Mouse (Mus musculus) urinary bladder, adult 18-20 months (tissue): Measurements from ENCODE around the gene Gm49630.
"Not testable (repeated sequence)": the region's sequence is repeated elsewhere in the genome, so short reads cannot be mapped to it uniquely, and the experiment has no call there.

Experiments used
- DNase-seq, 2 experiments: peaks; one replicate each; pipeline ENCODE4 v3.0.0; 2022; ENCODE audit warnings: low spot score in 2 of 2, mixed read lengths in 2 of 2

The Gm49630 gene

GRCm38 (mm10) chr17:7371879-7372278 is at the start of gene Gm49630:
Gm49630 (minus strand) TSS chr17:7371979.
- not testable (repeated sequence) for DNase-seq

GRCm38 (mm10) chr17:7420191-7420973 is 48.6 kb upstream of the Gm49630 start:
- DNase-seq = not testable (repeated sequence)

- DNase-seq = not testable (repeated sequence)
These were observed 43.0 kb upstream of the Gm49630 start for GRCm38 (mm10) chr17:7414601-7415310.

GRCm38 (mm10) chr17:7413336-7413735 is 41.6 kb upstream of the Gm49630 start:
- DNase-seq = not testable (repeated sequence)

GRCm38 (mm10) chr17:7399770-7400169 is 28.0 kb upstream of the Gm49630 start:
- not testable (repeated sequence) for DNase-seq

GRCm38 (mm10) chr17:7398198-7398847 is 26.5 kb upstream of the Gm49630 start:
- not testable (repeated sequence) for DNase-seq

GRCm38 (mm10) chr17:7397079-7397478 is 25.3 kb upstream of the Gm49630 start:
- not testable (repeated sequence) for DNase-seq

- not testable (repeated sequence) for DNase-seq
These were observed 24.5 kb upstream of the Gm49630 start for GRCm38 (mm10) chr17:7396288-7396687.

GRCm38 (mm10) chr17:7395671-7396070 is 23.9 kb upstream of the Gm49630 start:
- DNase-seq = not testable (repeated sequence)

GRCm38 (mm10) chr17:7395116-7395515 is 23.3 kb upstream of the Gm49630 start:
- DNase-seq = not testable (repeated sequence)

GRCm38 (mm10) chr17:7389898-7390297 is 18.1 kb upstream of the Gm49630 start:
- not testable (repeated sequence) for DNase-seq

- not testable (repeated sequence) for DNase-seq
These were observed 17.2 kb upstream of the Gm49630 start for GRCm38 (mm10) chr17:7388958-7389356.

- not testable (repeated sequence) for DNase-seq
These were observed 16.7 kb upstream of the Gm49630 start for GRCm38 (mm10) chr17:7388341-7388957.

- DNase-seq = not testable (repeated sequence)
These were observed 14.2 kb upstream of the Gm49630 start for GRCm38 (mm10) chr17:7386016-7386415.

- DNase-seq = not testable (repeated sequence)
These were observed 13.6 kb upstream of the Gm49630 start, which contains the start of gene Unc93a2 for GRCm38 (mm10) chr17:7385364-7385763. Unc93a2 (minus strand) TSS chr17:7385464.

GRCm38 (mm10) chr17:7383167-7384143 is 11.7 kb upstream of the Gm49630 start:
- DNase-seq = not testable (repeated sequence)

- not testable (repeated sequence) for DNase-seq
These were observed 10.9 kb upstream of the Gm49630 start for GRCm38 (mm10) chr17:7382711-7383110.

GRCm38 (mm10) chr17:7377907-7378306 is 6.1 kb upstream of the Gm49630 start:
- DNase-seq = not testable (repeated sequence)

GRCm38 (mm10) chr17:7376951-7377700 is 5.3 kb upstream of the Gm49630 start:
- not testable (repeated sequence) for DNase-seq

- DNase-seq = not testable (repeated sequence)
These were observed 2.4 kb downstream of the Gm49630 start for GRCm38 (mm10) chr17:7369401-7369800.
